Mouse (Mus musculus): ENCODE measurements around the gene Gm10282. TPM values are rescaled to one million over a fixed set of nuclear protein-coding genes. Genes with fewer than 3 reads are reported as not detected.

Gene Gm10282
- polyA plus RNA-seq, 1 experiment from 2014 or later, result 16.5 TPM

DNA sequence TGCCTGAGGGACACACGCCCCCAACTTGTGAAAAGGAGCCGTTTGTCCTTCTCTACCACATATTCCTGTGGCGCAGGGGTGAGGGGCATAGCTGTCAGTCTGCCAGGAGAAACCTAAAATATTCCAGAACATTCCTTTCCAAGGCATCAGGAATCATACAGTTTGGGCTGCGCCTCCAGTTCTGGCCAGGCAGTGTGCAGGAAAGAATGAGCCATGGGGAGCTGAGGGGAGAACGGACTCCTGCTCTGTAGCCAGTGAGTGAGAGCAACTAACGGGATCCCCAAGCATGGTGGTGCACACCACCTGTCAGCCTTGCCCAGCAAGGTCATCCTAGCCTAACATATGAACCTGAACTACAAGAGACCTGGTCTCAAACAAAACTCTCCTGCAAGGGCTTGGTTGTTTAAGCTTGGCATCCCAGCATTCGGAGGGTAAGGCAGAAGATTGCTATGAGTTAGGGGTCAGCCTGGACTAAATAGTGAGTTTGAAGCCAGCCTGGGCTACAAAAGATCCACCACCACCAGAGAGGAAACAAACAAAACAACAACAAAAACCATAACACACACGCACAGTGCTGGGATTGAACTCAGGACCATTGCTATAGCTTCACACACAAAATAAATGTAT is 2.0 kb downstream of the Gm10282 start:
- H3K4me2 ChIP-seq (ENCODE audit: low read length), result no peak overlapping the region
- H3K27me3 ChIP-seq (replicated peaks; ENCODE audit: control insufficient read depth, insufficient read depth, low read length), result no peaks in the 10 kb centered on the region
- H3K4me1 ChIP-seq (replicated peaks; ENCODE audit: control insufficient read depth, insufficient read depth, low read length), result peaks cover under 1% of the 10 kb centered on the region; the same call in 1 of the 2 replicates
- H3K27ac ChIP-seq (ENCODE audit: low read length), result no peak overlapping the region
- H3K36me3 ChIP-seq (ENCODE audit: control insufficient read depth, insufficient read depth), result no peaks in the 10 kb centered on the region
- no peak overlapping the region for H3K4me3 ChIP-seq (replicated peaks; ENCODE audit: low read length)
- ATAC-seq, result no peak
- no peak overlapping the region for H3K9ac ChIP-seq (replicated peaks; ENCODE audit: low read depth, low read length)
- WGBS, result 73% methylated on average over 8 of the region's 8 CpGs
- H3K9me3 ChIP-seq (ENCODE audit: control insufficient read depth, low read length), result no peaks in the 10 kb centered on the region

DNA sequence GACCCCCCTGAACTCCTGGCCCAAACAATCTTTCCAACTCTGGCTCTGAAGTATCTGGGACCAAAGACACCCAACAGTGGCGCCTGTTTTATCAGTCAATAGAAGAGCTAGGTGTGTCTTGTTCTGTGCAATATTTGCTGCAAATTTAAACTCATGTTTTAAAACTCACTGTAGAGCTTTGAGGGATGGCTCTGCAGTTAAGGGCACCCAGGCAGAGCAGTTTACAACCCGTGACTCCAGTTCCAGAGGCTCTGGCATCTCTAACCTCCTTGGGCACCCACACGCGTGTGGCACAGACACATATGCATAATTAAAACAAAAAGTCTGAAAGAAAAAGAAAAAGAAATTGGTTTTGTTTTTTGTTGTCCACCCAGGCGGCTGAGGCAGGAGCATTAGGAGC is 3.6 kb downstream of the Gm10282 start:
- no peak overlapping the region for H3K4me3 ChIP-seq (replicated peaks; ENCODE audit: low read length)
- no peak overlapping the region for H3K27ac ChIP-seq (ENCODE audit: low read length)
- no peaks in the 10 kb centered on the region for H3K4me1 ChIP-seq (replicated peaks; ENCODE audit: control insufficient read depth, insufficient read depth, low read length)
- no peak for ATAC-seq
- no peaks in the 10 kb centered on the region for H3K27me3 ChIP-seq (replicated peaks; ENCODE audit: control insufficient read depth, insufficient read depth, low read length)
- H3K36me3 ChIP-seq (ENCODE audit: control insufficient read depth, insufficient read depth), result no peaks in the 10 kb centered on the region
- H3K4me2 ChIP-seq (ENCODE audit: low read length), result no peak overlapping the region
- 90% methylated on average over 5 of the region's 5 CpGs for WGBS
- no peak overlapping the region for H3K9ac ChIP-seq (replicated peaks; ENCODE audit: low read depth, low read length)
- H3K9me3 ChIP-seq (ENCODE audit: control insufficient read depth, low read length), result no peaks in the 10 kb centered on the region

DNA sequence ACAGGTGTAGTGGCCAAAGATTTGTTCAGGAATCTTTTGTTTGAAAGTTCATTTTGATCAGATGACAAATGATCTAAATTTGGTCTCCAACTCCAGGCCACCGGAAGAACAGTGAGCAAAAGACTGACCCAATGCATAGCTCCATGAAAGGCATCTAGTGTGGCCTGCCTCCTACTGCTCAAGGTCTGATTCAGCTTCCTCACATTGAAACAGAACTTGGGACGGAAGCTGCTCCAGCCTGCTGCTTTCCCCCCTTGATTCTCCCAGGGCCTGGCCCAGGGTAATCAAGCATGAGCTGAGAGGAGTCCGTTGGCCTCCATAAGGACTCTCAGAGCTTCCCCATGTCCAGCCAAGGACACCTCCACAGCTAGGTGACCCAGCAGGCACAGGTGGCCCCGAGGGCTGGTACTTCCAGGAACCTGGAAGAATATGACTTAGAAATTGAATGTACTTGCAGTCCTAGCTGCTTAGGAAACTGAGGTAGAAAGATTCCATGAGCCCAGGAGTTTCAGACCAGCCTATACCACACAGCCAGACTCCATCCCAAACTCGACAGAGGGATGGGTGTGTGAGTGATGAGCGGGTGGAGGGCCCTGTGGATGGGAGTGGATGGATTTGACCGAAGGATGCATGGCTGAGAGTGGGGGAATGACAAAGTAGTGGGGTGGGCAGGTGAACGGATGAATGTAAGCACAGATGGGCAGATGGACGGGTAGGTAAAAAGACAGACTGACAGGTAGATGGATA is 4.2 kb downstream of the Gm10282 start:
- no peak overlapping the region for H3K4me3 ChIP-seq (replicated peaks; ENCODE audit: low read length)
- H3K4me1 ChIP-seq (replicated peaks; ENCODE audit: control insufficient read depth, insufficient read depth, low read length), result peaks cover 3% of the 10 kb centered on the region
- no peak overlapping the region for H3K27ac ChIP-seq (ENCODE audit: low read length)
- no peak overlapping the region for H3K9ac ChIP-seq (replicated peaks; ENCODE audit: low read depth, low read length)
- H3K27me3 ChIP-seq (replicated peaks; ENCODE audit: control insufficient read depth, insufficient read depth, low read length), result no peaks in the 10 kb centered on the region
- ATAC-seq, result no peak
- no peaks in the 10 kb centered on the region for H3K9me3 ChIP-seq (ENCODE audit: control insufficient read depth, low read length)
- H3K4me2 ChIP-seq (ENCODE audit: low read length), result no peak overlapping the region
- H3K36me3 ChIP-seq (ENCODE audit: control insufficient read depth, insufficient read depth), result no peaks in the 10 kb centered on the region
- WGBS, result 78% methylated on average over 9 of the region's 9 CpGs

DNA sequence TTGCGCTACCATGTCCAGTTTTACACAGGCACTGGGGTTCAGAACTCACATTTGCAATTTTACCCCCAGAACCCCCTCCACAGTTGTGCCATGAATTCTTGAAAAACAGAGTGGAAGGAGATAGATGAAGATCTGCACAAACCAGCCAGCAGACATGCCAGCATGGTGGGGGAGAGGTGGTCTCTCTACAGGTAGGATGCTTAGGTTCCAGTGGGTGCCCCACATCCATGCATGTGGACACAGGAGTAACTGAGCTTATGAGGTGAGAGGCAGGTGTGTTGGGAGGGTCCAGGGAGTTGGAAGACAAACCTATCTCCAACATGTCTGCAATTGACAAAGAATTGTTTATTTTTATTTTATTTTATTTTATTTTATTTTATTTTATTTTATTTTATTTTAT is 6.1 kb downstream of the Gm10282 start:
- no peak overlapping the region for H3K27ac ChIP-seq (ENCODE audit: low read length)
- H3K4me3 ChIP-seq (replicated peaks; ENCODE audit: low read length), result no peak overlapping the region
- no peak overlapping the region for H3K9ac ChIP-seq (replicated peaks; ENCODE audit: low read depth, low read length)
- H3K27me3 ChIP-seq (replicated peaks; ENCODE audit: control insufficient read depth, insufficient read depth, low read length), result no peaks in the 10 kb centered on the region
- 74% methylated on average over 1 of the region's 1 CpGs for WGBS
- peaks cover 9% of the 10 kb centered on the region for H3K4me1 ChIP-seq (replicated peaks; ENCODE audit: control insufficient read depth, insufficient read depth, low read length)
- H3K36me3 ChIP-seq (ENCODE audit: control insufficient read depth, insufficient read depth), result no peaks in the 10 kb centered on the region
- no peaks in the 10 kb centered on the region for H3K9me3 ChIP-seq (ENCODE audit: control insufficient read depth, low read length)
- no peak overlapping the region for H3K4me2 ChIP-seq (ENCODE audit: low read length)
- ATAC-seq, result no peak

DNA sequence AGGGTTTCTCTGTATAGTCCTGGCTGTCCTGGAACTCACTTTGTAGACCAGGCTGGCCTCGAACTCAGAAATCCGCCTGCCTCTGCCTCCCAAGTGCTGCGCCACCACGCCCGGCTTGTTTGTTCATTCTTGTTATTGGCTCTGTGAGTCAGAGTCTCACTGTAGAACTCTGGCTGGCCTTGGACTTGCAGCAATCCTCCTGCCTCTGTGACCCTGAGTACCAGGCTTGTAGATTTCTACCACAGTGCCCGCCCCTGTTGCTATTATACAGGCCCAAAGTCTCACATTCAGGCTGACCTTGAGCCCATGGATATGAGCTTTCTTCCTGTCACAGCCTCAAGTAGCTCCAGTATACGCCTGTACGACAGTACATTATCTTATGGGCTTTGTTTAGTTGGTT is 8.5 kb downstream of the Gm10282 start:
- Histone ChIP-seq H3K9ac (replicated peaks; ENCODE audit: low read depth, low read length) (no peak overlapping the region), H3K4me3 (replicated peaks; ENCODE audit: low read length) (no peak overlapping the region), H3K27ac (ENCODE audit: low read length) (no peak overlapping the region), H3K27me3 (replicated peaks; ENCODE audit: control insufficient read depth, insufficient read depth, low read length) (no peaks in the 10 kb centered on the region), H3K4me1 (replicated peaks; ENCODE audit: control insufficient read depth, insufficient read depth, low read length) (peaks cover 9% of the 10 kb centered on the region), H3K4me2 (ENCODE audit: low read length) (no peak overlapping the region), H3K9me3 (ENCODE audit: control insufficient read depth, low read length) (no peaks in the 10 kb centered on the region), H3K36me3 (ENCODE audit: control insufficient read depth, insufficient read depth) (no peaks in the 10 kb centered on the region)
- WGBS, result 93% methylated on average over 8 of the region's 8 CpGs
- no peak for ATAC-seq

DNA sequence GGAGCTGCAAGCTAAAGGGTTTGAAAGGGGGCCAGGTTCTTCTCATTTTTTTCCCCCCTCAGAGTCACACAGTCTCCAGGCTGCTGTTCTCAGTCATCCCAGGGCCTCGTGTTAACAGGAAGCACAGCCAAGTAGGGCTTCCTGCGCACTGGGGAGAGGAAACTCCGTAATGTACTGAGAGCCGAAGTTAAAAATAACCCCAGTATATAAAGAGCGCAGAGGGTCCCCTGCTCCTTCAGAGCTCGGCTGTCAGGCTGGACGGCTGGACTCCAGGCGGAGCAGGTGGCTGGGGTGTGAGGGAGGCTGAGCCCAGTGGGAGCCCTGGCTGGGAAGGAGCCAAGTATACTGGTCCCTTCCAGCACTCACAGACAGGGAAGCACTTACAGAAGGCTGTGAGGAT is 9.4 kb downstream of the Gm10282 start:
- WGBS, result 54% methylated on average over 8 of the region's 8 CpGs
- Histone ChIP-seq H3K27ac (ENCODE audit: low read length) (peak overlapping the region; percentile 55), H3K4me3 (replicated peaks; ENCODE audit: low read length) (no peak overlapping the region), H3K9ac (replicated peaks; ENCODE audit: low read depth, low read length) (no peak overlapping the region), H3K9me3 (ENCODE audit: control insufficient read depth, low read length) (no peaks in the 10 kb centered on the region), H3K4me1 (replicated peaks; ENCODE audit: control insufficient read depth, insufficient read depth, low read length) (peaks cover 9% of the 10 kb centered on the region), H3K4me2 (ENCODE audit: low read length) (no peak overlapping the region; the same call in 1 of the 2 replicates), H3K27me3 (replicated peaks; ENCODE audit: control insufficient read depth, insufficient read depth, low read length) (no peaks in the 10 kb centered on the region), H3K36me3 (ENCODE audit: control insufficient read depth, insufficient read depth) (no peaks in the 10 kb centered on the region)
- ATAC-seq, result peak; percentile 88

DNA sequence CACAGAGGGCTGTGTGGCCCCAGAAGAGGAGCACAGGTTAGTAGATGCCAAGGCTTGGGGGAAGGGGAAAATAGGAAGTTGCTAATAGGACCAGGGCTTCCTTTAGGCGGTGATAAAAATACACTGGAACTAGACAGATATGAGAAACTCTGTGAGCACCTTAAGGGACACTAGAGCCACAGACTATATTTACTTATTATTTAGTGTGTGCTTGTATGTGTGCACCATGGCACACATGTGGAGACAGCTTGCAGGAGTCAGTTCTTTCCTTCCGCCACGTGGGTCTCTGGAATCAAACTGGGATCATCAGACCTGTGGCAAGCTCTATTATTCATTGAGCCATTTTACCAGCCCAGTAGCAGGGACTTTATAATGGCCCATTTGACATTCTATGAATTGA is 9.9 kb downstream of the Gm10282 start:
- WGBS, result 69% methylated on average over 3 of the region's 3 CpGs
- no peak; the same call in 1 of the 2 replicates for ATAC-seq
- peaks cover 9% of the 10 kb centered on the region for H3K4me1 ChIP-seq (replicated peaks; ENCODE audit: control insufficient read depth, insufficient read depth, low read length)

DNA sequence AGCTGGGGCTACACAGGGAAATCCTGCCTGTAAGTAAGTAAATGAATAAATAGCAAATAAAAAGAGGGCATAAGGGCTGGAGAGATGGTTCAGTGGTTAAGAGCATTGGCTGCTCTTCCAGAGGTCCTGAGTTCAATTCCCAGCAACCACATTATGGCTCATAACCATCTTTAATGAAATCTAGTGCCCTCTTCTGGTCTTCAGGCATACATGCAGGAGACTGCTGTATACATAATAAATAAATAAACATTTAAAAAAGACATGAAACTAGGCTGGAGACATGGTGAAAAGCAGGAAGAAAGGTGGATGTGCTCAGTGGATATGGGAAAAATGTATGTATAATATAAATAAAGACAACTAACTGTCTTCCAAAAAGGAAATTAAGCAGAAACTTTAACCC is 11.8 kb downstream of the Gm10282 start:
- Histone ChIP-seq H3K9ac (replicated peaks; ENCODE audit: low read depth, low read length) (no peak overlapping the region), H3K27me3 (replicated peaks; ENCODE audit: control insufficient read depth, insufficient read depth, low read length) (no peaks in the 10 kb centered on the region), H3K4me1 (replicated peaks; ENCODE audit: control insufficient read depth, insufficient read depth, low read length) (peaks cover 9% of the 10 kb centered on the region), H3K4me3 (replicated peaks; ENCODE audit: low read length) (no peak overlapping the region), H3K27ac (ENCODE audit: low read length) (no peak overlapping the region), H3K9me3 (ENCODE audit: control insufficient read depth, low read length) (no peaks in the 10 kb centered on the region), H3K36me3 (ENCODE audit: control insufficient read depth, insufficient read depth) (no peaks in the 10 kb centered on the region), H3K4me2 (ENCODE audit: low read length) (no peak overlapping the region)
- no peak for ATAC-seq

More for the DNA sequence above, 9.9 kb downstream of the Gm10282 start:
- Histone ChIP-seq H3K4me3 (replicated peaks; ENCODE audit: low read length) (no peak overlapping the region), H3K27ac (ENCODE audit: low read length) (no peak overlapping the region), H3K4me2 (ENCODE audit: low read length) (no peak overlapping the region), H3K9ac (replicated peaks; ENCODE audit: low read depth, low read length) (no peak overlapping the region), H3K27me3 (replicated peaks; ENCODE audit: control insufficient read depth, insufficient read depth, low read length) (no peaks in the 10 kb centered on the region), H3K36me3 (ENCODE audit: control insufficient read depth, insufficient read depth) (no peaks in the 10 kb centered on the region), H3K9me3 (ENCODE audit: control insufficient read depth, low read length) (no peaks in the 10 kb centered on the region)

DNA sequence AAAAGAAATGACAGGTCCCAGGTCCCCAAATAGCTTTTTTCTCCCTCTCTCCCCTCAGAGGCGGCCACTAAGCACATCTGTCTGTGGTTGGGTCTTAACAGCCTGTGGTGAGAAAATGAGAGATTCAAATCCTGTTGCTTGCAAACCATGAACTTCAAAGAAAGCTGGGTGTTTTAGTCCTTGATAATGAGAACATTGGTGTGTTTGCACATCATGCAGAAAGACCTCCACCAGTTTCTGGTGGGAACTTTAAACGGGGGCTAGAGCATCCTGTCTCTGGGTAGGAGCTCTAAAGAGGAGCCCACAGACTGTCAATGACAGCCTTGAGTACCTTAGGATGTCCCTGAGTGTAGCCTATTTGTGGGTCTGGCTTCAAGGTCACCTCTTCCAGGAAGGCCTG is 14.0 kb downstream of the Gm10282 start:
- Histone ChIP-seq H3K4me1 (replicated peaks; ENCODE audit: control insufficient read depth, insufficient read depth, low read length) (peaks cover 8% of the 10 kb centered on the region), H3K27ac (ENCODE audit: low read length) (no peak overlapping the region), H3K4me2 (ENCODE audit: low read length) (no peak overlapping the region), H3K9ac (replicated peaks; ENCODE audit: low read depth, low read length) (no peak overlapping the region), H3K9me3 (ENCODE audit: control insufficient read depth, low read length) (no peaks in the 10 kb centered on the region), H3K36me3 (ENCODE audit: control insufficient read depth, insufficient read depth) (no peaks in the 10 kb centered on the region), H3K4me3 (replicated peaks; ENCODE audit: low read length) (no peak overlapping the region), H3K27me3 (replicated peaks; ENCODE audit: control insufficient read depth, insufficient read depth, low read length) (no peaks in the 10 kb centered on the region)
- no peak for ATAC-seq
- 85% methylated on average over 2 of the region's 2 CpGs for WGBS

Measured in forebrain, embryonic 16.5 days (tissue).